Mouse (Mus musculus): ENCODE measurements around the gene Gm48552. TPM values are rescaled to one million over a fixed set of nuclear protein-coding genes. Genes with fewer than 3 reads are reported as not detected.

The Gm48552 gene
- total RNA-seq, 2 experiments from 2014 or later: 0.80 TPM; not detected in 1

- no peak for DNase-seq
- intact Hi-C loops (cut with DNase I; ENCODE audit: low total_unique reads): no loop called here
Observed at GRCm38 (mm10) chr10:81358209-81358608, 30.6 kb upstream of the Gm48552 start.

DNA sequence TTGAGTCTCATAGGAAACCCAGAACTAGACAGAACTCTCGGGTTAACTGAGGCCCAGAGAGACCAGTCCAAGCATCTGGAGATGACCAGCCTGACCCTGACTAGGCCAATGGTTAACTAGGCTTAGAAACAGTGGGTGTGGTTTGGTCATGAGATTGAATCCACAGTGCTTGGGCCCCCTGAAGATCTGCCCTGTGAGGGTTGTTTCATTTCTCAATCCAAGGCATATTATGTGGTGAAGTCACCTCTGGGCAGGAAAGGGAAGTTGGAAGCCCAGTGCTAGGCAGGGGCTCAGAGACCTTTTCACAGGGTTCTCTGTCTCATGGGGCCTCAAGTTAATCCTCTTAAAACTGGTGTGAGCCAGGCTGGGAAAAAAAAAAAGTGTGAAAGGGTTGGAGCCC is 30.0 kb upstream of the Gm48552 start:
- no peak for DNase-seq
- intact Hi-C loops (cut with DNase I; ENCODE audit: low total_unique reads): no loop called here

GRCm38 (mm10) chr10:81360721-81361120 is 28.1 kb upstream of the Gm48552 start:
- no peak for DNase-seq
- intact Hi-C loops (cut with DNase I; ENCODE audit: low total_unique reads): no loop called here

- intact Hi-C loops (cut with DNase I; ENCODE audit: low total_unique reads): no loop called here
- no peak for DNase-seq
Observed at GRCm38 (mm10) chr10:81362336-81362949, 26.4 kb upstream of the Gm48552 start.

GRCm38 (mm10) chr10:81363436-81364346 is 25.1 kb upstream of the Gm48552 start:
- intact Hi-C loops (cut with DNase I; ENCODE audit: low total_unique reads): no loop called here
- DNase-seq: no peak

GRCm38 (mm10) chr10:81364666-81365065 is 24.1 kb upstream of the Gm48552 start:
- intact Hi-C loops (cut with DNase I; ENCODE audit: low total_unique reads): no loop called here

DNA sequence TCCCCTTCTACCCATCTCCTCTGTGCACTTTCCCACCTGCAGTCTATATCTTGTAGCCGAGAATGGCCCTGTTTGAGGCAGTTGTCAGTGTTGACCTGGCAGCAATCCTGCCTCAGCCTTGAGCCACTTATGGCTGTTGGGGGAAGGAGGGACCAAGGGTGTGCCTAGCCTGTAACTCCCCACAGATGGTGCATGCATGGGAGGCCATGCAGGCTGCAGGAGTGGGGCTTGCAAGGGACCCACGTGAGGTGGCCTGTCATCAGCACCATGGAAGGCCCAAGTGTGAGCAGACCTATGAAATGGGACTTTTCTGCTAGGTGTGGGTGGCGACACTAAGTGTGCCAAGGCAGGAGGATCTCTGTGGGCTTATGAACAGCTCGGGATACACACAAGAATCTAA is 23.7 kb upstream of the Gm48552 start:
- intact Hi-C loops (cut with DNase I; ENCODE audit: low total_unique reads): no loop called here
- no peak for DNase-seq

More at GRCm38 (mm10) chr10:81364666-81365065, 24.1 kb upstream of the Gm48552 start:
- DNase-seq: peak; percentile 50

DNA sequence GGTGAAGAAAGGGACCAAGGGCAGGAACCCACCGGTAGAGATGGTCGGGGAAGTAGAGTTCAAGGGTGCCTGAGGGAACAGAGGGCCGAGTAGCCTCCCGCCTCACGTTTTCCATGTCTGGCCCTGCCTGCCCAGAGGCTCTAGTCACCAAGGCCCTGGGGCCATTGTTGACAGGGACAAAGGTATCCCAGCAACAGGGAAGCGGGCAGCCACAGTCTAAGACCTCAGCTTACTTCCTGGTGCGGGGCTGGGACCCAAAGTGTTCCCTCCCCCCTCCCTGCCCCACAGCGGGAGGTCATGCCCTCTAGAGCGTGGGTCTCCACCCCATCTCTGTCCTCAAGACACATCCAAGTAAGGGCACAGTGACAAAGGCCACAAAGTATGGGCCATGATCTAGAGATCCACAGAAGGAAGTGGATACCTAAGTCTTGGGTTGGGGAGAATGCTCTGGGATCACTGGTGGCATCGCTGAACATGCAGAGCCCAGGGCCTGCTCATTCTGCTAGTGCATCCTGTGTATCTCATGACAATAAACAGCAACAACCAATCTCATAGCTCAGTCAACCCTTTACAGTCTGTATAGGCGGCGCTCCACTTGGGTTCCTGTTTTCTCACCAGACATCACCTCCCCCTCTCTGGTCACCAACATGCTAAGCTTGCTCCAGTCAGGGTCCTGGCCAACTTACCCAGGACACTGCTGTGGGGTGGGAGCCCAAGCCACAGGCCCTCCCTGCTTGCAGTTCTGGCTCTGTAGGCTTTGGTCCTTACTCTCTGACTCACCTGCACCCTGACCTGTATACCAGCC is 22.9 kb upstream of the Gm48552 start, which contains the start of gene 4930404N11Rik:
4930404N11Rik (minus strand) TSS at position 145 of the 805 bp plus-strand sequence.
- DNase-seq: no peak
- intact Hi-C loops (cut with DNase I; ENCODE audit: low total_unique reads): no loop called here

DNA sequence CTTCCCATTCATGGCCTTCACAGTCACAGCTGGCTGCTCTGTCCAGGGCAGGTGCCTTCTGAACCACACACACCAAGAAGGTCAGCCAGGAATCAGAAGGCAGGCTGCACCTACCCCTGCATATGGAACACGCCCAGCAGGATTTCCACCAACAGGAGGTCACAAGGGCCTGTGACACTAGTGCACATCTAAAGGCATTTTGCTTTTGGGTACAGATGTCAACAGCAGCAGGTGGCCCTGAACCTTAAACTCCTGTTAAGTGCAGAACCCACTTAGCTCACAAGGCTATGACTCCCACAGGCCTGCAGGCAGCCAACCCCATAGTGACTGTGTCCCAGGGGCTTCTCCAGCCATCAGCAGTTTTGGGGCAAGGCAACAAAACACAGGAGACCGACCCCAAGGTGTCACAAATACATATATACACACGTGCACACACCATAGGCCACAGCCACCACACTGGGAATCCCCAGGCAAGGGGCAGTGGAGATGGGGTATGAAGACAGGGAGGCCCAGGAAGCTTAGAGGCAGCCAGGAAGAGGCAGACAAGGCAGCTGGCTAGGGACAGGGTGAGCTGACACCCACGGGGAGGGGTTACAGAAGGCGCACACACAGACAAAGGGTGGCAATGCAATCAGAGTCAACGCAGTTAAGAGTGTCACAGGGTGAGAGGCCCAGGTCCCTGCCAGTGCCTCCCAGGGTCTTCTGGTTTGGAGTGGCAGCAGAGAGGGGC is 22.2 kb upstream of the Gm48552 start:
- no peak for DNase-seq
- intact Hi-C loops (cut with DNase I; ENCODE audit: low total_unique reads): no loop called here

DNA sequence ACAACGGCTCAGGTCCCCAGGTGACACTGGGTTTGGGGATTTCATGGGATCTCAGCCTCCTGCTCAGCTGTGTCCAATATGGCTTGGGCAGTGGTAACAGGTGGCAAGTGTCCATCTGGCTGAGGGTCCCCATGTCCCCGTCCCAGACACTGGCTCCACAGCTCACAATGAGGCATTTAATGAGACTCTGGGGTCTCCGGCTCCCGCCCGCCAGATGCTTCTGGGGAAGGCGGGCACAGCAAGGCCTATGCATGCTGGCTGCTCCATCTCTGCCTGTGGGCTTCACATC is 21.7 kb upstream of the Gm48552 start:
- intact Hi-C loops (cut with DNase I; ENCODE audit: low total_unique reads): no loop called here
- DNase-seq: no peak

- no peak for DNase-seq
- intact Hi-C loops (cut with DNase I; ENCODE audit: low total_unique reads): no loop called here
Observed at GRCm38 (mm10) chr10:81375322-81375721, 13.5 kb upstream of the Gm48552 start.

- intact Hi-C loops (cut with DNase I; ENCODE audit: low total_unique reads): no loop called here
- no peak for DNase-seq
Observed at GRCm38 (mm10) chr10:81376561-81377361, 12.0 kb upstream of the Gm48552 start.

DNA sequence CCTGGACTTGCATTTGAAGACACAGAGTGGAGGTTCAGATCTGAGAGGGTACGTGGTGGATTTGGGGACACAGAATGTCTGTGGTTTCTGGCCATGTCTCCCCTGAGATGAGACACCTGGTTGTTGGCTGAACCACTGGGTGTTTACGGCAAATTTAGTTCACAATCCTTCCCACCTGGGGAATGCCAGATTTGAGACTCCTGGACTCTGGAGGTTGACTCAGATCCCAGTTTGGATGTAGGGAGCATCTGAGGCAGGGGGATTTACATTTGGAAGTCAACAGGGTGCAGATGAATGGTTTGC is 11.5 kb upstream of the Gm48552 start:
- intact Hi-C loops (cut with DNase I; ENCODE audit: low total_unique reads): no loop called here
- DNase-seq: no peak

GRCm38 (mm10) chr10:81377793-81378552 is 10.8 kb upstream of the Gm48552 start, which contains the start of gene Fzr1:
Fzr1 (minus strand) TSS chr10:81378516.
- intact Hi-C loops (cut with DNase I; ENCODE audit: low total_unique reads): no loop called here
- DNase-seq: no peak

DNA sequence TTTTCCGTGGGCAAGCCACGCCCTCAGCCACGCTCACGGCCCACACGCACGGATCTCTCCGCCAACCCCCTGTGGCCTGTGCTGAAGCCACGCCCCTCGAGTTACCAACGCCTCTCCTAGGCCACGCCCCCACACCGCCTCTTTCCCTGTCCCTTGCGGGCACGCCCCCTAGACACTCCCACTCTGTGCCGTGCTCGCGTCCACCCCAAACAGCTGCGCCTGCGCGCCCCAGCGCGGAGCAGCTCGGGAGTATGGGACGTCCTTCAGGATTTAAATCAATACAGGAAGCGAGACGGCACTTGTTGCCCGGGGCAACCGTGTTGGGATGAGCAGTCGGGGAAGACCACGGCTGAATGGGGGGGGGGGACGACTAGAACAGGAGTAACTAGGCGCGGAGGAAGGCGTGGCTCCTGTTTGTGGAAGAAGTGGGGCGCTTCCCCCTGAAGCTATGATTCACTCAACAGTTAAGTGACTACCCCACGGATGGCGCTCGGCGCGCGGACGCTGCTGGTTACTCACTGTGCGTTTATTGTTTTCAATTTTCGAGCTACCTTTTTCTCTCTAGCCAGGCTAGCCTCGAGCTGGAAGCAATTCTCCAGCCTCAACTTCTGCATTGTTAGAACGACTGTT is 10.1 kb upstream of the Gm48552 start:
- intact Hi-C loops (cut with DNase I; ENCODE audit: low total_unique reads): no loop called here
- DNase-seq: peak; percentile 100

DNA sequence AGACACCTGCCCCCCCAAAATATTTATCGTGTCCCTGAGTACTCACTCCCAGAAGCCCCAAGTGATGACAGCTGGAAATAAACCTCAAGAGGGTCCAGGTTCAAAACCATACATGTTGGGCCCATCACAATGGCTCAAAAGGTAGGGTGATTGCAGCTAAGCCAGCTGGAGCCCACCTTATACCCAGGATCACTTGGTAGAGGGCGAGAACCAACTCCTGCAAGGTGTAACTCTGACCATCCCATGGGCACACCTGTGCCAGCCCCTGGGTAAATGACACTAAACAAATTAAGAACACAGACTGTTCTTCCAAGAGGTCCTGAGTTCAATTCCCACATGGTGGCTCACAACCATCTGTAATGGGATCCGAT is 9.6 kb upstream of the Gm48552 start:
- intact Hi-C loops (cut with DNase I; ENCODE audit: low total_unique reads): no loop called here
- no peak for DNase-seq

DNA sequence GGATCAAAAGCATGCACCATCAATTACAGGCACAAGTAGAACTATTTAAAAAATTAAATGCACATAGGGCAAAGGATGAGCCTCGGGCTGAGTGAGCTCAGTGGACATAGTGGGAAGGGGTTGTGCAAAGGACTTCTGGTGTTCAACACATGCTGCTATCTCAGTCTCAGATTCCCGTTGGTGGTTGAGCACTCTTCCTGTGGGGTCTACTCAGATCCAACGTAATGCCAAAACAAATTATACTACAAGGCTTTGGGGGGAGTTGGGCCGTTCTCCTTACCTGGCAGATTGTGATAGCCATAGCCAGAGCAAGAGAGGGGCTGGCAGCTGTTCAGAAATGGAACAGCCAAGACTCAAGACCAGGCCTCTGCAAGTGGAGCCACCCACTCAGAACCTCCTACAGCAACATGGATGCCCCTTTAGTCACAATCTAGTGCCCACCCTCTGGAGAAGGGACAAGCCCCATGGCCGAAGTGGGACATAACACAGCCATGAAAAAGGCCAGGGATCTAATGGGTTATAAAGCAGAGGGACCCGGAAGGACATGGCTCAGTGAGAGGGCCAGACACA is 8.9 kb upstream of the Gm48552 start:
- no peak for DNase-seq
- intact Hi-C loops (cut with DNase I; ENCODE audit: low total_unique reads): no loop called here

DNA sequence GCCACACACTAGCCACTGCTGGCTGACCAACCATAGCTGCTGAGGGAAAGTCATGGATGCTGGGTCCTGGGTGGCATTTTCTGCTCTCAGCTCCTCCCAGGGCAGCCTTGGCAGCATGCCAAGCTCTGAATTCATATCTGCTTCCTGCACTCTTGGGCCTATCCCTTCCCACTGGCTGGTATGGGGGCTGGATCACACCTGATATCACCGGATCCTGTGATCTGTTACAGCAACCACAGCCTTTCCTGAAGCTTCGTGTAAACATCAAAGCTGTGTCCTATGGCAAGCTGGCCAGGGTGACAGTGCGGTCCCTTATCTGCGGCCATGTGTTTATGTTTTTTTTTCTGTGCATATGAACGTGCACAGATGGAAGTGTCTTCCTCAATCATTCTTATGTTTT is 6.8 kb upstream of the Gm48552 start:
- intact Hi-C loops (cut with DNase I; ENCODE audit: low total_unique reads): no loop called here
- no peak for DNase-seq

Measured in gastrocnemius, postnatal 14 days (tissue).